Mouse (Mus musculus) E14TG2a.4 (cell line): ENCODE measurements around the gene Rbms3.

ENCODE experiments used
- H3K27me3 ChIP-seq: 2 replicates; pipeline ENCODE4 v1.6.1; 2014; ENCODE audit warnings: low read length, control low read depth; ENCODE audit not compliant: insufficient read depth
- H3K36me3 ChIP-seq: 2 replicates; pipeline ENCODE4 v1.6.1; 2014; ENCODE audit warnings: low read length, control low read depth; ENCODE audit not compliant: insufficient read depth
- H3K4me1 ChIP-seq: replicated peaks from 2 replicates; pipeline ENCODE4 v1.6.1; 2014; ENCODE audit warnings: low read depth, low read length, control low read depth
- H3K4me3 ChIP-seq: replicated peaks from 2 replicates; pipeline ENCODE4 v1.5.1; 2014; ENCODE audit warnings: mild to moderate bottlenecking, low read length
- H3K9me3 ChIP-seq: 2 replicates; pipeline ENCODE4 v1.6.1; 2014; ENCODE audit warnings: low read length, control low read depth
- CTCF ChIP-seq: conservative IDR thresholded peaks from 2 replicates; pipeline ENCODE4 v1.5.1; 2014; ENCODE audit warnings: low read length
- NANOG ChIP-seq: IDR thresholded peaks from 2 replicates; pipeline ENCODE4 v1.6.1; 2014; ENCODE audit warnings: borderline replicate concordance, low read length, mixed read lengths
- POU5F1 ChIP-seq: IDR thresholded peaks from 2 replicates; pipeline ENCODE4 v1.6.1; 2014; ENCODE audit warnings: low read length, borderline replicate concordance

The Rbms3 gene

GRCm38 (mm10) chr9:117627173-117627572 lies 2.5 kb downstream of the Rbms3 start:
- TF ChIP-seq CTCF, result no peak
- TF ChIP-seq POU5F1, result no peak
- Histone ChIP-seq H3K4me3 (no peak overlapping the region), H3K9me3 (peaks cover 26% of the 10 kb centered on the region), H3K4me1 (no peaks in the 10 kb centered on the region), H3K36me3 (no peaks in the 10 kb centered on the region), H3K27me3 (no peaks in the 10 kb centered on the region)

- Histone ChIP-seq H3K36me3 (no peaks in the 10 kb centered on the region), H3K4me3 (no peak overlapping the region), H3K27me3 (no peaks in the 10 kb centered on the region), H3K4me1 (no peaks in the 10 kb centered on the region), H3K9me3 (no peaks in the 10 kb centered on the region)
- no peak for TF ChIP-seq NANOG
- TF ChIP-seq CTCF, result no peak
Observed at GRCm38 (mm10) chr9:117600781-117601180, 28.9 kb downstream of the Rbms3 start.

- Histone ChIP-seq H3K4me3 (no peak overlapping the region), H3K36me3 (no peaks in the 10 kb centered on the region), H3K4me1 (no peaks in the 10 kb centered on the region), H3K27me3 (no peaks in the 10 kb centered on the region), H3K9me3 (no peaks in the 10 kb centered on the region)
- TF ChIP-seq CTCF, result no peak
- no peak for TF ChIP-seq POU5F1
- TF ChIP-seq NANOG, result no peak
Observed at GRCm38 (mm10) chr9:117599341-117599740, 30.4 kb downstream of the Rbms3 start.

GRCm38 (mm10) chr9:117596162-117596561 lies 33.6 kb downstream of the Rbms3 start:
- Histone ChIP-seq H3K4me3 (no peak overlapping the region), H3K4me1 (no peaks in the 10 kb centered on the region), H3K9me3 (no peaks in the 10 kb centered on the region), H3K27me3 (no peaks in the 10 kb centered on the region), H3K36me3 (no peaks in the 10 kb centered on the region)
- TF ChIP-seq NANOG (no peak), CTCF (no peak)

GRCm38 (mm10) chr9:117585345-117585744 lies 44.4 kb downstream of the Rbms3 start:
- TF ChIP-seq NANOG (no peak), POU5F1 (no peak), CTCF (no peak)
- peaks cover 8% of the 10 kb centered on the region for H3K9me3 ChIP-seq
- H3K27me3 ChIP-seq, result no peaks in the 10 kb centered on the region
- no peaks in the 10 kb centered on the region for H3K4me1 ChIP-seq
- no peak overlapping the region for H3K4me3 ChIP-seq
- H3K36me3 ChIP-seq, result no peaks in the 10 kb centered on the region

GRCm38 (mm10) chr9:117583638-117584037 lies 46.1 kb downstream of the Rbms3 start:
- H3K27me3 ChIP-seq, result no peaks in the 10 kb centered on the region
- TF ChIP-seq CTCF, result no peak
- no peak for TF ChIP-seq NANOG
- TF ChIP-seq POU5F1, result no peak
- H3K4me3 ChIP-seq, result no peak overlapping the region
- no peaks in the 10 kb centered on the region for H3K36me3 ChIP-seq
- H3K9me3 ChIP-seq, result peaks cover 7% of the 10 kb centered on the region
- H3K4me1 ChIP-seq, result no peaks in the 10 kb centered on the region

- H3K4me3 ChIP-seq, result no peak overlapping the region
- H3K27me3 ChIP-seq, result no peaks in the 10 kb centered on the region
- H3K9me3 ChIP-seq, result no peaks in the 10 kb centered on the region
- no peaks in the 10 kb centered on the region for H3K4me1 ChIP-seq
- no peak for TF ChIP-seq CTCF
- no peak for TF ChIP-seq NANOG
- no peak for TF ChIP-seq POU5F1
- no peaks in the 10 kb centered on the region for H3K36me3 ChIP-seq
Observed at GRCm38 (mm10) chr9:117582591-117582990, 47.1 kb downstream of the Rbms3 start.

GRCm38 (mm10) chr9:117571186-117571855 lies 58.4 kb downstream of the Rbms3 start:
- no peak for TF ChIP-seq NANOG
- TF ChIP-seq CTCF, result no peak
- TF ChIP-seq POU5F1, result no peak
- Histone ChIP-seq H3K27me3 (no peaks in the 10 kb centered on the region), H3K36me3 (no peaks in the 10 kb centered on the region), H3K9me3 (no peaks in the 10 kb centered on the region; the same call in 1 of the 2 replicates), H3K4me3 (no peak overlapping the region), H3K4me1 (no peaks in the 10 kb centered on the region)

GRCm38 (mm10) chr9:117570240-117570821 lies 59.4 kb downstream of the Rbms3 start:
- no peaks in the 10 kb centered on the region for H3K4me1 ChIP-seq
- H3K4me3 ChIP-seq, result no peak overlapping the region
- no peak for TF ChIP-seq NANOG
- no peaks in the 10 kb centered on the region for H3K27me3 ChIP-seq
- H3K36me3 ChIP-seq, result no peaks in the 10 kb centered on the region
- H3K9me3 ChIP-seq, result no peaks in the 10 kb centered on the region; the same call in 1 of the 2 replicates
